Mouse (Mus musculus): ENCODE measurements around the gene Krt8. TPM values are rescaled to one million over a fixed set of nuclear protein-coding genes. Genes with fewer than 3 reads are reported as not detected.

Gene Krt8
- polyA plus RNA-seq, 1 experiment from 2014 or later: 1,065 TPM

- 3% methylated on average over 15 of the region's 15 CpGs for WGBS
- Histone ChIP-seq H3K36me3 (ENCODE audit: control insufficient read depth, insufficient read depth, low read length) (no peaks in the 10 kb centered on the region), H3K9me3 (ENCODE audit: control insufficient read depth, low read length) (no peaks in the 10 kb centered on the region), H3K4me3 (ENCODE audit: low read length) (peak overlapping the region; percentile 25), H3K4me2 (ENCODE audit: low read depth, low read length) (peak overlapping the region; percentile 48), H3K4me1 (ENCODE audit: control insufficient read depth, insufficient read depth, low read length) (peaks cover 12% of the 10 kb centered on the region; the same call in 1 of the 2 replicates), H3K27me3 (replicated peaks; ENCODE audit: control insufficient read depth, insufficient read depth, low read length) (no peaks in the 10 kb centered on the region), H3K27ac (ENCODE audit: low read length) (peak overlapping the region; percentile 33), H3K9ac (ENCODE audit: low read depth, low read length) (peak overlapping the region; percentile 47; the same call in 1 of the 2 replicates)
- ATAC-seq: peak; percentile 90
These were observed 20.2 kb downstream of the Krt8 start for GRCm38 (mm10) chr15:101983949-101984601.

- peak overlapping the region; percentile 21; the same call in 1 of the 2 replicates for H3K9ac ChIP-seq (ENCODE audit: low read depth, low read length)
- peak overlapping the region; percentile 48 for H3K4me2 ChIP-seq (ENCODE audit: low read depth, low read length)
- ATAC-seq: no peak
- no peaks in the 10 kb centered on the region for H3K9me3 ChIP-seq (ENCODE audit: control insufficient read depth, low read length)
- peak overlapping the region; percentile 33 for H3K27ac ChIP-seq (ENCODE audit: low read length)
- 77% methylated on average over 13 of the region's 13 CpGs for WGBS
- H3K4me1 ChIP-seq (ENCODE audit: control insufficient read depth, insufficient read depth, low read length): peaks cover 17% of the 10 kb centered on the region
- H3K36me3 ChIP-seq (ENCODE audit: control insufficient read depth, insufficient read depth, low read length): no peaks in the 10 kb centered on the region
- H3K4me3 ChIP-seq (ENCODE audit: low read length): no peak overlapping the region
- H3K27me3 ChIP-seq (replicated peaks; ENCODE audit: control insufficient read depth, insufficient read depth, low read length): no peaks in the 10 kb centered on the region
These were observed 20.9 kb downstream of the Krt8 start for GRCm38 (mm10) chr15:101983315-101983948.

GRCm38 (mm10) chr15:101980849-101981248 lies 23.4 kb downstream of the Krt8 start:
- Histone ChIP-seq H3K36me3 (ENCODE audit: control insufficient read depth, insufficient read depth, low read length) (no peaks in the 10 kb centered on the region), H3K27ac (ENCODE audit: low read length) (peak overlapping the region; percentile 6; the same call in 1 of the 2 replicates), H3K9ac (ENCODE audit: low read depth, low read length) (peak overlapping the region; percentile 7), H3K4me1 (ENCODE audit: control insufficient read depth, insufficient read depth, low read length) (peaks cover 42% of the 10 kb centered on the region), H3K9me3 (ENCODE audit: control insufficient read depth, low read length) (no peaks in the 10 kb centered on the region), H3K4me2 (ENCODE audit: low read depth, low read length) (no peak overlapping the region), H3K4me3 (ENCODE audit: low read length) (no peak overlapping the region), H3K27me3 (replicated peaks; ENCODE audit: control insufficient read depth, insufficient read depth, low read length) (no peaks in the 10 kb centered on the region)
- 42% methylated on average over 6 of the region's 6 CpGs for WGBS
- peak; percentile 9 for ATAC-seq

- H3K4me2 ChIP-seq (ENCODE audit: low read depth, low read length): peak overlapping the region; percentile 66
- ATAC-seq: peak; percentile 92
- no peaks in the 10 kb centered on the region for H3K27me3 ChIP-seq (replicated peaks; ENCODE audit: control insufficient read depth, insufficient read depth, low read length)
- H3K27ac ChIP-seq (ENCODE audit: low read length): peak overlapping the region; percentile 99
- peaks cover 54% of the 10 kb centered on the region for H3K4me1 ChIP-seq (ENCODE audit: control insufficient read depth, insufficient read depth, low read length)
- no peaks in the 10 kb centered on the region for H3K9me3 ChIP-seq (ENCODE audit: control insufficient read depth, low read length)
- 3% methylated on average over 39 of the region's 39 CpGs for WGBS
- peak overlapping the region; percentile 33 for H3K4me3 ChIP-seq (ENCODE audit: low read length)
- peak overlapping the region; percentile 82 for H3K9ac ChIP-seq (ENCODE audit: low read depth, low read length)
- no peaks in the 10 kb centered on the region for H3K36me3 ChIP-seq (ENCODE audit: control insufficient read depth, insufficient read depth, low read length)
These were observed 27.1 kb downstream of the Krt8 start for GRCm38 (mm10) chr15:101977043-101977726.

- H3K9ac ChIP-seq (ENCODE audit: low read depth, low read length): peak overlapping the region; percentile 82
- WGBS: 38% methylated on average over 3 of the region's 3 CpGs
- no peak overlapping the region for H3K4me3 ChIP-seq (ENCODE audit: low read length)
These were observed 27.6 kb downstream of the Krt8 start for GRCm38 (mm10) chr15:101976641-101977040.

GRCm38 (mm10) chr15:101976023-101976422 lies 28.3 kb downstream of the Krt8 start:
- H3K27ac ChIP-seq (ENCODE audit: low read length): peak overlapping the region; percentile 99
- H3K4me1 ChIP-seq (ENCODE audit: control insufficient read depth, insufficient read depth, low read length): peaks cover 53% of the 10 kb centered on the region
- H3K4me2 ChIP-seq (ENCODE audit: low read depth, low read length): no peak overlapping the region; the same call in 1 of the 2 replicates
- H3K9me3 ChIP-seq (ENCODE audit: control insufficient read depth, low read length): no peaks in the 10 kb centered on the region
- H3K27me3 ChIP-seq (replicated peaks; ENCODE audit: control insufficient read depth, insufficient read depth, low read length): no peaks in the 10 kb centered on the region
- ATAC-seq: peak; percentile 75
- H3K9ac ChIP-seq (ENCODE audit: low read depth, low read length): peak overlapping the region; percentile 82
- WGBS: 42% methylated on average over 5 of the region's 5 CpGs
- H3K36me3 ChIP-seq (ENCODE audit: control insufficient read depth, insufficient read depth, low read length): no peaks in the 10 kb centered on the region
- H3K4me3 ChIP-seq (ENCODE audit: low read length): no peak overlapping the region

More at GRCm38 (mm10) chr15:101976641-101977040, 27.6 kb downstream of the Krt8 start:
- Histone ChIP-seq H3K4me1 (ENCODE audit: control insufficient read depth, insufficient read depth, low read length) (peaks cover 54% of the 10 kb centered on the region), H3K27me3 (replicated peaks; ENCODE audit: control insufficient read depth, insufficient read depth, low read length) (no peaks in the 10 kb centered on the region), H3K9me3 (ENCODE audit: control insufficient read depth, low read length) (no peaks in the 10 kb centered on the region), H3K27ac (ENCODE audit: low read length) (peak overlapping the region; percentile 99), H3K4me2 (ENCODE audit: low read depth, low read length) (peak overlapping the region; percentile 66), H3K36me3 (ENCODE audit: control insufficient read depth, insufficient read depth, low read length) (no peaks in the 10 kb centered on the region)
- no peak for ATAC-seq

GRCm38 (mm10) chr15:101974083-101974845 lies 30.0 kb downstream of the Krt8 start:
- Histone ChIP-seq H3K4me1 (ENCODE audit: control insufficient read depth, insufficient read depth, low read length) (peaks cover 50% of the 10 kb centered on the region), H3K9ac (ENCODE audit: low read depth, low read length) (no peak overlapping the region), H3K9me3 (ENCODE audit: control insufficient read depth, low read length) (no peaks in the 10 kb centered on the region), H3K4me2 (ENCODE audit: low read depth, low read length) (no peak overlapping the region), H3K36me3 (ENCODE audit: control insufficient read depth, insufficient read depth, low read length) (no peaks in the 10 kb centered on the region), H3K4me3 (ENCODE audit: low read length) (no peak overlapping the region), H3K27me3 (replicated peaks; ENCODE audit: control insufficient read depth, insufficient read depth, low read length) (no peaks in the 10 kb centered on the region), H3K27ac (ENCODE audit: low read length) (peak overlapping the region; percentile 99)
- no peak for ATAC-seq
- whole genome bisulfite sequencing: 57% methylated on average over 16 of the region's 16 CpGs

- WGBS: 13% methylated on average over 15 of the region's 15 CpGs
- peaks cover 46% of the 10 kb centered on the region for H3K4me1 ChIP-seq (ENCODE audit: control insufficient read depth, insufficient read depth, low read length)
- no peaks in the 10 kb centered on the region for H3K9me3 ChIP-seq (ENCODE audit: control insufficient read depth, low read length)
- no peak overlapping the region for H3K4me2 ChIP-seq (ENCODE audit: low read depth, low read length)
- no peak overlapping the region for H3K27ac ChIP-seq (ENCODE audit: low read length)
- H3K9ac ChIP-seq (ENCODE audit: low read depth, low read length): peak overlapping the region; percentile 27; the same call in 1 of the 2 replicates
- no peak overlapping the region for H3K4me3 ChIP-seq (ENCODE audit: low read length)
- no peaks in the 10 kb centered on the region for H3K36me3 ChIP-seq (ENCODE audit: control insufficient read depth, insufficient read depth, low read length)
- H3K27me3 ChIP-seq (replicated peaks; ENCODE audit: control insufficient read depth, insufficient read depth, low read length): no peaks in the 10 kb centered on the region
- 0 out of 2 replicates have a peak, but pooled peaks have one; percentile 12 for ATAC-seq
These were observed 30.7 kb downstream of the Krt8 start for GRCm38 (mm10) chr15:101973414-101974077.

Data from intestine, embryonic 16.5 days (tissue).